Comparison of ENCODE assay signal across 8 mouse cellular contexts in the genomic region with DNA sequence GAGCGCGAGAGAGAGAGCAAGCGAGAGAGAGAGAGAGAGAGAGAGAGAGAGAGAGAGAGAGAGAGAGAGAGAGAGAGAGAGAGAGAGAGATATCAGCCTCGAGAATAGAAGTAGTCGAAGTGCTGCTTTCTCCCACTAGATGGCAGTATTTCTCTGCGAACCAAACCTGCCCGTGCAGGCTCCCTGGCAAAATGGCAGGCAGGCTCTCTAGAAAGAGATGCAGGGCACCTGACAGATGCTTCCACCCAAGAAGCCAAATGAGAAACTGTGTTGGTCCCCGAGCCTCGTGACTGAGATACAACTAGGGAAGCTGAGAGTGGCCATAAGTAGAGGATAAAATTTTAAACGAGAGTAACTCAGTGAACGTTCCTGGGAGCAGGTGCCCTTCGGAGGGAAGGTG. TPM values are rescaled to one million over a fixed set of nuclear protein-coding genes. Genes with fewer than 3 reads are reported as not detected.
DNase-seq lines count a peak whose midpoint lies in the region; ATAC-seq and TF ChIP-seq lines count a peak whose summit lies in the region.

No protein-coding gene starts in this region.

- H3K4me1 ChIP-seq in liver, postnatal 0 days (ENCODE audit: insufficient read depth) = peaks cover 3% of the 10 kb centered on the region; the same call in 1 of the 2 replicates

- TF ChIP-seq EP300 in liver, postnatal 0 days (IDR thresholded peaks at IDR 0.05; ENCODE audit: low read depth) = no peak

- DNase-seq in B cell, adult 2 months = peak; percentile 83 to 84
- DNase-seq in T-cell, adult 2 months (ENCODE audit: low spot score) = peak; percentile 77
- DNase-seq in cerebellum, postnatal 4 days (ENCODE audit: low spot score in 2 of 2) = peak; percentile 61 to 82
- DNase-seq in gastrocnemius, adult 8-10 months (ENCODE audit: low spot score in 2 of 2) = peak; percentile 11 to 22
- DNase-seq in kidney, postnatal 4 days = peak; percentile 67 to 75
- peak; percentile 76 for DNase-seq in liver, postnatal 0 days
- DNase-seq in ovary, adult 18-20 months (ENCODE audit: low spot score) = peak; percentile 21
- DNase-seq in thymus, postnatal 0 days (ENCODE audit: low spot score) = peak; percentile 73

- H3K4me2 ChIP-seq in liver, postnatal 0 days (ENCODE audit: low read depth, low read length) = no peak overlapping the region

- no peak overlapping the region for H3K4me3 ChIP-seq in liver, postnatal 0 days (ENCODE audit: low read depth, low read length)

- no peak overlapping the region for H3K9ac ChIP-seq in liver, postnatal 0 days (replicated peaks)

- ATAC-seq in liver, postnatal 0 days = peak; percentile 61; the same call in 1 of the 2 replicates

- peak; percentile 89 for TF ChIP-seq CTCF in liver, postnatal 0 days (IDR thresholded peaks at IDR 0.05; ENCODE audit: low read depth)

- no peak overlapping the region for H3K27ac ChIP-seq in liver, postnatal 0 days (ENCODE audit: low read depth)

- no peaks in the 10 kb centered on the region for H3K36me3 ChIP-seq in liver, postnatal 0 days (replicated peaks; ENCODE audit: insufficient read depth, low read length)

- no peaks in the 10 kb centered on the region for H3K27me3 ChIP-seq in liver, postnatal 0 days (ENCODE audit: insufficient read depth, low read length)

- 26% methylated on average over 10 of the region's 12 CpGs for WGBS in liver, postnatal 0 days (ENCODE audit: insufficient replicate concordance)

- H3K9me3 ChIP-seq in liver, postnatal 0 days (ENCODE audit: low read length) = no peaks in the 10 kb centered on the region

RNA-seq across cellular contexts. Expression of a gene that starts 13.4 kb away (rescaled TPM):
- under 1 TPM in 3 of 4 experiments, not detected in 1; 0.19 to 0.39 (median 0.34) TPM for total RNA-seq in gastrocnemius, adult 8-10 months (2022)
- 0.05 TPM in 1 of 2 replicates, not detected in the other for polyA plus RNA-seq in liver, postnatal 0 days (2015; fragmentation: Nextera tagmentation; extraction: Ambion mirVana)
- 0.14 and 0.31 TPM in 2 replicates for polyA plus RNA-seq in thymus, postnatal 0 days (2015; fragmentation: Nextera tagmentation; extraction: Ambion mirVana)

RNA-seq across cellular contexts. Expression of a gene that starts 37.2 kb away (rescaled TPM):
- total RNA-seq in gastrocnemius, adult 8-10 months (2022) = 10 to 100 TPM in 1 of 4 experiments, 1 to 10 TPM in 3; 5.0 to 10.3 (median 6.2) TPM
- polyA plus RNA-seq in liver, postnatal 0 days (2015; fragmentation: Nextera tagmentation; extraction: Ambion mirVana) = 10.3 and 10.9 TPM in 2 replicates
- polyA plus RNA-seq in thymus, postnatal 0 days (2015; fragmentation: Nextera tagmentation; extraction: Ambion mirVana) = 38.9 and 42.5 TPM in 2 replicates

Comparison
In these comparisons a context has a peak if more than half of its experiments do, and no peak if none do; other contexts are left out.
1. DNase-seq: peak in every context shown above with its lines; median percentile 84 in B cell, adult 2 months; 77 in T-cell, adult 2 months; 76 in liver, postnatal 0 days; 73 in thymus, postnatal 0 days; 72 in cerebellum, postnatal 4 days; 71 in kidney, postnatal 4 days; 21 in ovary, adult 18-20 months; 16 in gastrocnemius, adult 8-10 months.